Mouse (Mus musculus): ENCODE results near the gene Dct.

Dct gene

DNA sequence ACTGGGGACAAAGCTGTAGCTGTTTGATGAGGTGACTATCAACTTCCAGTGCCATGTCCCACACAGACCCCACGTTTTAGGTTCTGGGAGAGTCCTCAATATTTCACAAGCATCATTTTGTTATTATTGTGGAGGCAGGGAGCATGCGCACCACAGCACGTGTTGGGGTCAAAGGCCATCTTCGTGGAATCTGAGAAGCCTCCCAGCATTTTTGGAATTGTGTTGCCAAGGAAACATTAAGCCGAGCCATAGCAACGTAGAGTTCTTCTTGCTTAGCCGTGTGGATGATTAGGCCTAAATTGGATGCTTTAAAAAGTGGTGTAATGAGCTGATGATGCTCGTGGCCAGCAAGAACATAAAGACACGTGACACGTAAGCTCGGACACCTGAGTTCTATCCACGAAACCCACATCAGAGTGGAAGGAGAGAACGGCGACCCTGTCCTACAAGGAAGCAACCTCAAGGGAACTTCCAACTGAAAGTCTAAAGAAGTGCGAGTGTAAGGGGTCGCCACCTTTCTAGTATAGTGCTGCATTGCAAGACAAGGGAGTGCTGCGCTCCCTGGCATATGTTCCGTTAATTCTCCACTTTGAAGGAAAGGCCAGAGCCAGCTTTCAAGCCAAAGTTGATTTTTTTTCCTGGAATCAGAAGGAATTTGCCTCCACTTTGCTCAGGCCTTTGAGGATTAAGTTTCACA, 9.8 kb downstream of the Dct start:
- DNase-seq = no peak

DNA sequence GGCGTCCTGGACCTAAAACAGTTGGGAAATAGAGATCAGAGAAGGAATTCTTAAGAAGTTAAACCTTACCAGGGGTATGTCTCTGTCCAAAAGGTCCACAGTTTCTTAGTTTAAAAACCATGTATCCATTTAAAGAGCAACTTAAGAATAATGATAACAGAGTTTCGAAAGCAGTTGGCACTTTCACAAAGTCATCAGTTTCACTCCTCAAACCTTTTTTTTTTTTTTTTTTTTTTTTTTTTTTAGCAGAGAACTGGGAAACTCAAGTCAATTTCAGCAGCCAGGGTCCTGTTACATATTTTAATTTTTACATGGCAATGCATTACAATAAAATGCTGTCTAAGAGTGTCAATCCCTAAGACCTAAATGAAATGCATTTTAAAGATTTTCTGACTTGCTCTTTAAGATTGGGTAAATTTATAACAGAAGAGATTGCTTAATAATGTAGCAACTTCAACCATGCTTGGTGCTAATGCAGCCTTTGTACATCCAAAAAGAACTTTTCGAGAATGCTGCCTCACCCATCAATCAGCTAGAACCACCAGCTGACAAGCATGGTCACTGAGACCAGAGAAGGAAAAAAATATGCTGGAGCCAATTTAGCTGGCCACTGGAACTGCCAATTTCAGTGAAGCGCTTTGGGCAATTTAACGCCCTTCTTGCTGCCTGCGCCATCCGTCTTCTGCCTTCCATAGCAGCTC, 11.3 kb downstream of the Dct start:
- DNase-seq = no peak

DNA sequence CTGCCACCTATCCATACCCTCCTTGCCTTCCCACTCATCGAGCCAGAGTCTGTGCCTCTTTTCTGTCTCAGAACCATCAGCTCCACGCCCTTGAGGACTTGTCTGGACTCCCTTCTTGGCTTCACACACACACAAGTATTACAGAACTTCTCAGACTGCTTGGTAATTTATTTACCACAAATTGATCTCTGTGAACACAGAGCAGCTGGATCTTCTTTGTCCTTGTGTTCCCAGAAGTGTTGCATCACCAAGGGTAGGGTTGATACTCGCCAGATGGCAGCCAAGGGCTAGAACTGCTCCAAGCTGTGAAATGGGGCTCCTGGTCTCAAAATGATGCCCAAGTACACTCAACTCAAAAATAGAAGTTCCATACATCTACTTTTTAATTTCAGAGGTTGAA, 13.0 kb downstream of the Dct start:
- DNase-seq = no peak

DNA sequence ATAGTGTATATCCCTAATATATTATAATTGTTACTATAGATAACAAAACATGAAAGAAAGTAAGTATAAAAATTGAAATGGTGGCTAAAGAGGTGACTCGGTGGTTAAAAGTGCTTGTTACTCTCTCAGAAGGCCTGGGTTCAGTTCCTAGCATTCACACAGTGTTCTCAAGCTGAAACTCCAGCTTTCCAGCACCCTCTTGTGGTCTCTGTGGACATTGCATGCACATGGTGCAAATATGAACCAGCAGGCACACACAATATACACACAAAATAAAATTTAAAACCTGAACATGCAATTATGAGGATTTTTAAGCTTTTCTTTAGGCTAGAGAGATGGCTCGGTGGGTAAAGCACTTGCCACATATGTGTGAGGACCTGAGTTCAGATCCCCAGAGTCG, 24.5 kb downstream of the Dct start:
- DNase-seq = no peak

DNA sequence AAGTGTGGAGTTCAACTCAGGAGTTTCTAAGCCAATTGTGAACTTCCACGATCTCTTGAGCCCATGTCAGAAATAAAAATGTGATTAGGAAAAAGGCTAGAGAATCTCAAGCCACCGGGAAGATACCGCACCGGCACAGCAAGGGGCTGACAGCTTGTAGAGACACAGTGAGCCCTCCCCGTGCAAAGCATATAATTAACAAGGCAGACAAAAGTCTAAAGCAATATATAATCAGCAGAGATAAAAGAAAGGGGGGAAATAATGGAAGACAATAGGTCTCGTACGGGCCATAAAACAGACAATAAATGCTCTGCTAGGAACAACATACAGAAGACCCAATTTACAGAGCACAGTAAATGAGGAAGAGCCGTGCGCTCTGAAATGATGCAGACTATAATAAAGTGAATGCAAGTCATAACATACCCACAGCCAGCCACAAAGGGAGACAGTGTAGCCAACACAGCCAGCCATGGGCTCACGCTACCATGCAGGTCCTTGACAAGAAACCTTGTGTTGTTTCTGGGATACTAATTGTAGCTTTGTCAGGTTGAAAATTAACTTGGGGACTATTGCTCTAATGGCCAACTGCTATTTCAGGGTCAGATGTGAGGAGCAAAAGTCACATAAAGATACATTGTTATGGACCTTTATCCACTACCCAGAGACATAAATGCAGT, 30.0 kb downstream of the Dct start:
- no peak for DNase-seq

DNA sequence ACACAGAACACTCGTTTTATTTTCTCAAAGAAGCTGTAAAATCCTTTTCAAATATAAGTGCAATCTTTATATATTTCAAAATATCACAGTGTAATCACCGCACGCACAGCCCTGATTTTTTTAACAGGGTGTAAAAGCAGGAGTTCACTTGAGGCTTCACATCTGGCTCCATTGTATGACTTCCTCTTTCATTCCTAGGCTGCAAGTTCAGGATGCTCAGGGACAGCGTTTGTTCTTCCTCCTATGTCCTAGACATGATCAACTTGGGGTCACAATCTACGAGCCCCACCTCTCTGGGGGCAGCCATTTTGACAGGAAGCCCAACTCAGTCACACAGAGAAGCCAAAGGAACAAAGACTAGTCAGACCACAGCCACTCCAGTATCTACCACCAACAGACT, 32.7 kb downstream of the Dct start:
- no peak for DNase-seq

DNA sequence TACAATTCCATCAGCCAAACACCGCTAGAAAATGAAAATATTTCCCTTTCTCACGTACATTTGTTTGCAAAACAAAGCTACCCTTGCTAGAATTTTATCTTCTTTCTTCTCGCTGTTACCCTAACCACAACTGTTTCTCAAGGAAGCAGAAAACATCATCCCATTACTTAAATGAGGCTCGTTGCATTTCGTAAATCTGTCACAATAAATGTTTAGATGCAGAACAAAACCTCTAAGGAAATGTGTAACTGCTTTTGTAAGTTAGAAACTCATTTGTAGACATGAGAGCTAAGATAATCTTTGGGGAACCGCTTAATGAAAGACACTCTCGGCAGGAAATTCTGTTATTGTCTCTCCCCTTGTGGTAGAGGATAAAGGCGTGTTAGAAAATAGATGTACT, 38.8 kb downstream of the Dct start:
- no peak for DNase-seq

DNA sequence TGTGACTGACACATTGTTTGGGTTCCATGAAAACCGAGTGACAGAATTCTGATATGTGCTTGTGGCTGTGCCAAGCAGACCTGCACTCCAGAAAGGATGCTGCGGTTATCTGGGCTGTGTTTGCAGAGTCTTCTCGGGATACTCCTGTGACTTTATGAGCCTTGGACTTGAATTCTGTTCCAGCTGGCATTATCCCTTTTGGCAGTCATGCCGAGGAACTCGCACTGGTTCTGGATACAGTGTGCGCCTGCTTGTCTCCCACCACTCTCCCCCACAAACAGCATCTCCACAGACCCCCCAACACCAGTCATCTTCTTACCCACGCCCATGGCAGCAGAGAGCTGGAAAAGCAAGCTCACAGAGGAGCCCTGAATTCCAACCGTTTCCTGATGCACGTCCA, 42.5 kb downstream of the Dct start:
- DNase-seq = no peak

DNA sequence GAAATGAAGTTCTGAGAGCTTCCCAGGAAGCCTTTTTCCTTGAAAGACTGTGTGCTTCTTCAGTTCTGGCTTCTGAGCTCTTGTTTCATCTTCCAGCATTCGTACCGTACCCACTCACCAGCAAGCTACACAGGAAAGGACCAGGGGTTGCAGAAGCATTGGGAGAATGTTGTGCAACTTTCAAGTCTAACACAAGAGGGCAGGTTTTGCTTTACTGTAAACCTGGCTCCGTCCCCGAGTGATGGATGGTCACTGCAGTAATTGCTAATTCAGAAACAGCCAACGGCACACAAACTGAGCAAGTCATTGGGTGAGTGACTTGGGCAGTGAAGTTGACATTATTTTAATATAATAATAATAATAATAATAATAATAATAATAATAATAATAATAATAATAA, 46.3 kb downstream of the Dct start:
- peak; percentile 47 for DNase-seq

DNA sequence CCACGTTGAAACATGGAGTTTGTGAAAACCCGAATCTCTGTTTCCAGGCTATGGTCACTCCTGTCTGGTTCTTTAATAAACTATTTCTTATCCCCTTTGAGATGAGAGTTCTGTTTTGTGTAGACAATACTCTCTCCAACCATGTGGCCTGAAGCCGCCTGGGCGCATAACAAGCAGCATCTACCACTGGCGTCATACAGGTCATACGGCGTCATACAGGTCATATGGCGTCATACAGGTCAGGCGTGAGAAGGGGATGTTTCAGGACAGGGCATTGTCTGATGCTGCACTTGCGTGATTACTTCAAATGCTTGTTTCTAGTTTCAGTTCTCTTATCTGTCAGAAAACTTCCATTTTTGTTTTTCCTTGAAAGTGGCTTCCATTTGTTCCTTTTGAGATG, 47.6 kb downstream of the Dct start:
- DNase-seq = no peak

DNA sequence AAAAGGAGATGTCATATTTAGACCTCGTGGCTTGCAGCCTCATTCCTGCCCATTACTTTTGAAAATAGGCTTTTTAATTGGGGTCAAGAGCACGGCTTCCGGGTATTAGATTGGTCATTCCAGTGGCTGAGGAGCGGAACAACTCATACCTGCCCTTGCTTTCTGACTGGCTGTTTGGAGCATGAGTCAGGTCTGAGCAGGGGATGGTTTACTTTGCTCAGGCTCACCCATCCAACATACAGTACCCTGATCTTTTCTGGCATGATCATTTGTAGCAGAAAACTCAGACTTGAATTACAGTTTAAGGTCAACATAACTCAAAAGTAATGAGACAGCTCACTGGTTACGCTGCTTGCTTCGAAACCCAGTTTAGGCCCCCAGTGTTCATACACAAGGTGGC, 58.2 kb downstream of the Dct start:
- DNase-seq = no peak

DNA sequence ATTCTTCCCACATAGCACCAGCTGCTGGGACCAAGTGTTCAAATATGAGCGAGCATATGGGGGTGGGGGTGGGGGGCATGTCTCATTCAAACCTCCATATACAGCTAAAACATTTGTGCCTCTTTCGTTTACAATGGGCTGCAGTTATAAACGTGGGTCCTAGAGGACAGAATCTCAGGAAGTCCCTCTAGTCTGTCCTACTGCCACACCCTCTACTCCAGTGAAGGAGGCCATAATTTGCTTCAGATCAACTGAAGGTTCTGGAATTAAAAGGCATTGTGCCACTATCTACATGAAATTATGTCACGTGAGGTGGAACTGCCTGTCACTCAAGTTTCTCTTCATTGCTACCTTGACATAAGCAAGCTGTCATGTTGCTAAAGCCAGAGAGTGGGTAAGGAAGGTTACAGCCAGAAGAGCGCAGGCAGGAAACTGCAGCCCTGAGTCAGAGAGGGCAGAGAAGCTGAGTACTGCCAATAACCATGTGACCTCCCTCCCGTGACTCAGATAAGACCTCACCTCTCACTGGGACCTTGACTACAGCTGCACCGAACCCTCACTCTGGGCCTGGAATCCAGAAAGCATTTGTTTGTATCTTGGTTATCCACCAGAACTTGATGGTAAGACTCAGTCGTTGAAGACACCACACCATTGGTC, 59.3 kb downstream of the Dct start:
- no peak for DNase-seq

DNA sequence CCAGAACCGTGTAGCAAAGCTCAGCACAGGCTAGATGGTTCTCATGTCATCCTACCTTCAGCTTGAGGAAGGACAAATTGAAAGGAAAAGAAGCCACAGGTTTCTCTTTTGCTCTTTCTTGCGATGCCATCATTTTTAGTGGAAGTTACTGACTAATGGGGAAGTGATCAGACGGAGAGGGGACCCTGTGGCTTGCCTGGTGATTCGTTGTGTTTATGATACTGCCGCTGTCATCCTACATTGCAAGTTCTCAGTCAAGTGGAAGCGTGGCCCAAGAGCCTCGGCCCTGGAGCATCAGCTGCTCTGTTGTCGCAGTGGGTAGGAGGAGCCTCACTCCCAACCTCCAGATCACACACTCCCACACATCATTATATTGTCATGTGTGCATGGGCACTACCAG, 61.8 kb downstream of the Dct start:
- no peak for DNase-seq

DNA sequence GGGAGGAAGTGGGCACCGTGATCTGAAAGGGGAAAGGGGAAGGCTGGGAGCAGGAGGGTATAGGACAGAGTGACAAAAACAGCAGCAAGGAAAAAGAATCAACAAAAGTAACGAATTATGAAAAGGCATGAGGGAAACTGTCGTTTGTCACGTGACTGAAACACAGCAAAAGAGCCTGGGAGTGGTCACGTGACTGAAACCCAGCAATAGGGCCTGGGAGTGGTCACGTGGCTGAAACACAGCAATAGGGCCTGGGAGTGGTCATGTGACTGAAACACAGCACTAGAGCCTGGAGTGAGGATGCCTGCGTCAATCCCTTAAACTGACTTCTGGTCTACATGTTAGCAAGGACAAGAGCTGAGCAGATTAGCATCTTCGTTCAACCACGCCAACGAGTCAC, 63.6 kb downstream of the Dct start:
- no peak for DNase-seq

DNA sequence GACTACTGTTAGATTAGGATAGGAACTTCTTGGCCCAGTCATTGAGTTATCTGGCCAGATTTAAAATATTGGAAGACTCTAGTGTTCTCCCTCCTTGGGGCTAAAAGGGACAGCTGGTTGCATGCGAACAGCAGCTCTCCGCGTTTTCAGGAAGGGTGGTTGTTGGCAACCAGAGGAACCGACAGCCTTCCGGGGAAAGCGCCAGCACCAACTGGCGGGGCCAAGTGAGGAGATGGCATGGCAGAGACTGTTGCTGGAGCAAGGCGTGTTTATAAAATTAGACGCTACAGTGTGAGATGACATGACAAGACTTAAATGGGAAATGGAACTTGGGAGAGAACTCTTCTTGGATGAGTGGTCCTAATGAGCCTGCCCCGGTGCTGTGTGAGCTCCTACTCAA, 70.5 kb downstream of the Dct start:
- peak; percentile 67 for DNase-seq

DNA sequence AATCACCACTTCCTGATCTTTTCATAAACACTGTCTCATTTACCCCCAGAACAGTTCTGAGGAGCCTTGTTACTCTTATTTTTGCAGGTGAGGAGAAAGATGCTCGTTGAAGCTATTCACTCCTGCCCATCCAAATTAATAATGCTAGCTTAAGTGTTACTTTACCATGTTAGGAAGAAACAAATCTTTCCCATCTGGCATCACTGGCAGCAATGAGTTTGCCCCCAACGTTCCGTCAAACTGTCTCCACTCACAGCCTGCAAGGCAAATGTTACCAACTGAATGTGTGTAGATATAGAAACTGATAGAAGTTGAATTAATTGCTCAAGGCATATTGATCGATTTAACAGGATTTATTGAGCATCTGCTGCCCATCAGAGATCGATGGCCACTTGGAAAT, 79.5 kb downstream of the Dct start:
- peak; percentile 45 for DNase-seq

Measured in layer of hippocampus, adult 9-11 months (tissue).